Mouse (Mus musculus): ENCODE results near the gene Mrps7. TPM values are rescaled to one million over a fixed set of nuclear protein-coding genes. Genes with fewer than 3 reads are reported as not detected.

Mrps7 gene
- total RNA-seq, 2 experiments from 2014 or later = 50.3 to 63.7 TPM

DNA sequence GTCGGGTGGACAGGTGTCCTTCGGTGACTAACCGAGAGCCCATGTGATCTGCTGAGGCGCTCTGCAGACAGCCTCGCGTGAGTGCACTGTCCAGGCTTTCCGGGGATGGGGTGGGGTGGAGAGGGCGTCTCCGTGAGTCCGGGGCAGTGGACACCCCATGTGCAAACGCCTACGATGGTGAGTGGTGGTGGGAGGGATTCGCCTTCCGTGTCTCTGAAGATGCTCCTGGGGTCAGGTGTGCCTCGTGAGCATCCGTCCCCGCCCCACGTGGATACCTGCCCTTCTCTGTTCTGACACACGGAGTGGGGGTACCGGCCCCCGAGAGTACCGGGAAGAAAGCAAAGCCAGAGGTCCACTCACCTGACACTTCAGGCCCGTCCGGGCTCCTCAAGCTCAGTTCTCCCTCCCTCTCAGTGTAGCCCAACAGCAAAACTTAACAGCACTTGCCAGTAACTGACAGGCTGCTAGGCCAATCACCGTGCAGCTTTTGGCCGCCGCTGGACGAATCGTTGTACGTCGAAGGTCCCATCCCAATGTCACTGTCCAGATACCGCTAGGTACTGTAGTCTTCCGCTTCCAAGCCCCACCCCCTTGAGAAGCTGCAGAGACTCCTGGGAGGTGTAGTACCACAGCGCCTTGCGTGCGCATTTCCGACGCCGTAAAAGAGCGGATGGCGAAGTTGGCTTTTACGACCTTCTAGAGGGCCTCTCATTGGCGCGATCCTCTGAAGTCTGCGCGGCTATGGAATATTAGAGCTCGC lies 24.2 kb downstream of the Mrps7 start, which contains the start of gene Slc25a19:
Gene Slc25a19 (minus strand): TSS at position 591 of the 760 bp plus-strand sequence.
- ATAC-seq (replicated peaks; ENCODE audit: poor library complexity) = peak; percentile 91

GRCm38 (mm10) chr11:115628465-115629101 lies 24.9 kb downstream of the Mrps7 start:
- no peak for ATAC-seq (replicated peaks; ENCODE audit: poor library complexity)

DNA sequence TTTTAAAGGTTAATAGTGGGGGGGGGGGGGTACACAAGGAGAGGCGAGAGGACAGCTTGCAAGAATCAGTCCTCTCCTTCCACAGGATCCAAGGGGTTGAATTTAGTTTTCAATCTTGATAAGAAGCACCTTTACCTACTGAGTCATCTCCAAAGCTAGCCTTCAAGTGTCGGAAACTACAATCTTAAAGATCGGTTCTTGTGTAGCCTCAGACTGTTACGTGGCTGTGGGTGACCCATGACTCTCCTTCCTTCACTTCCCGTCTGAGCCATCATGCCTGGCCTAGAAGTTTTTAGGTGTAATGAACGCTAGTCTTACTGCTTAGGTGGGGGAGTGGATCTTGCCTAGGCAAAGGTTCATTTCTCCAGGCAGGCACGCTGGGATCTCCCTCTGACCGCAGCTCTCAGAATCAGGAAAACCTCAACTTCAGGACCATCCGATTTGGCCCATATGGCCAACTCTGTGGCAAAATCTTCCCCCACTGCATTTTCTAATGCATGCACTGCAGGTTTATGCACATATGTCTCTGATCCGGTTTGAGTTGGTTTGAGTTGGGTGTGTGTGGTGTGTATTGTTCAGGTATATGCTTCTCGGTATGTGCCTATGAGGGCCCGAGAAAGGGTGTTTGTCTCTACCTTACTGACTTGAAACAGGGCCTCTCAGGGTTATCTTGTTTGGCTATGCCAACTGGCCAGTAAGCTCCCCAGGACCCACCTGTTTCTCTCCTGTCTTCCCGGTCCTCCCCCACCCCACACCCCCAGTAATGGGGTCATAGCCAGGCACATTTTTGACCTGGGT lies 26.2 kb downstream of the Mrps7 start:
- ATAC-seq (replicated peaks; ENCODE audit: poor library complexity) = no peak

- peak; percentile 43 for ATAC-seq (replicated peaks; ENCODE audit: poor library complexity)
Measured at GRCm38 (mm10) chr11:115630532-115631504, 27.1 kb downstream of the Mrps7 start.

- 0 out of 2 replicates have a peak, but pooled peaks have one; percentile 20 for ATAC-seq (replicated peaks; ENCODE audit: poor library complexity)
Measured at GRCm38 (mm10) chr11:115631505-115631890, 27.8 kb downstream of the Mrps7 start.

DNA sequence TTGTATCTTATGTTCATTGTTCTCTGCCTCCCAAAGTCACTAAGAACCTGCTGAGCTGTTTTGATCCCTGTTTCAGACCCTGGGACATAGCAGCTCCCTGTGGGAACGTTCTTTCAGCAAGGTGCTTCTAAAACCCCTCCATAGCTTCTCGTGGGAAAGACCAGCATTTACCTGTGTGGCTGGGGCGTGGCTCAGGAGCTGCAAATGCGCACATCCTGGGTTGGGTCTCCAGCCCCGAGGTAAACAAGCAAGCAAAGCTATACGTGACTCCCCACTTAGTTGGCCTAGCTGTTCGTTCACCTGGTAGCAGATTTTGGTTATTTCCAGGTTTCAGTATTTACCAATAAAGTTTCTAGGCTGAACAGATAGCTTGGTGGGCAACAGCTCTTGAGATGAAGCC lies 28.5 kb downstream of the Mrps7 start:
- no peak for ATAC-seq (replicated peaks; ENCODE audit: poor library complexity)

GRCm38 (mm10) chr11:115632862-115633261 lies 29.1 kb downstream of the Mrps7 start:
- no peak for ATAC-seq (replicated peaks; ENCODE audit: poor library complexity)

DNA sequence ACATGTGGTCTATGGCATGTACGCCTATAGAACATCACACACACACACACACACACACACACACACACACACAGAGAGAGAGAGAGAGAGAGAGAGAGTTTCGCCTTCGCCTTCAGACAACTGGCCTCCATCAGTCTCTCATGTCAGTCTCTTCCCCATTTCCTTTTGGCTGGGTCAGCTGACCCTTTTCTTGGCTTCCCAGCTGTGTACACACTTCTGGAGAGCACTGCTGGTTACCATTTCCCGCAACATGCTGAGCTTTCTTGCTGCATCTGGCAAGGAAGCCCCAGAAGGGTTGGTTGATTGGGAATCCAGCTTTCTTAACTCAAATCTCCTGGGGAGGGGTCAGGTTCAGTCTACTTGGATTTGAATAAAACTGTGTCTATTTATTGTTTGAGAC lies 30.4 kb downstream of the Mrps7 start:
- no peak for ATAC-seq (replicated peaks; ENCODE audit: poor library complexity)

GRCm38 (mm10) chr11:115635041-115635440 lies 31.3 kb downstream of the Mrps7 start:
- no peak for ATAC-seq (replicated peaks; ENCODE audit: poor library complexity)

DNA sequence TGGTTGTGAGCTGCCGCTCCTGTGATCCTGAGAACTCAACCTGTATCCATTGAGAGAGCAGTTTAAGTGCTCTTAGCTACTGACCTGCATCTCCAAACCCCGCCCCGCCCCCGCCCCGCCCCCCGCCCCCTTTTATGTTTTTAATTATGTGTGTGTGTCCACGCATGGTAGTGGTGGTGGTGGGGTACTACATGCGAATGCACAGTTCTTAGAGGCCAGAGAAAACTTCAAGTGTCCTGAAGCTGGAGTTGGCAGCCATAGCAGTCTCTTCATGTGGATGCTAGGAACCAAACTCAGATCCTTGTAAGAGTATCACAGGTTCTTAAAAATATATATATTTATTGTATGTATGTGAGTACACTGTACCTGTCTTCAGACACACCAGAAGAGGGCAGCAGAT lies 31.8 kb downstream of the Mrps7 start:
- no peak for ATAC-seq (replicated peaks; ENCODE audit: poor library complexity)

- ATAC-seq (replicated peaks; ENCODE audit: poor library complexity) = no peak
Measured at GRCm38 (mm10) chr11:115636960-115637359, 33.2 kb downstream of the Mrps7 start.

- peak; percentile 57 for ATAC-seq (replicated peaks; ENCODE audit: poor library complexity)
Measured at GRCm38 (mm10) chr11:115638498-115639409, 35.0 kb downstream of the Mrps7 start.

DNA sequence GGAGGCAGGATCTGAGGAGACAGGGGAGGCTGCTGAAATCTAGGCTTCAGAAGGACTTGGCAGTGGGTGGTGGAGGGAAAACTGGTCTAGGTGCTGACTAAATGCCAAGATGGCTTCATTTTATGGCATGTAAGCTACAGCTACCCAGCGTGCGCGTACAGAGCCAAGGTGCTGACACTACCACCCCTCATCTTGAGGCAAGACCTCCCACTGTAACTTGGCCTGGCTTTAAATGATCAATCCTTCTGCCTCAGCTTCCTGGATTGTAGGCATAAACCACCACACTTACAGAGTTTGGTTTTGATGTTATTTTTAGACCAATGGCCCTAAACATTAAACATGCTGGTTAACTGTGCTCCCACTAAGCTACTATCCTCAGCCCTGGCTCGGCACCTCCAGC lies 35.8 kb downstream of the Mrps7 start:
- ATAC-seq (replicated peaks; ENCODE audit: poor library complexity) = no peak

GRCm38 (mm10) chr11:115640311-115640828 lies 36.6 kb downstream of the Mrps7 start:
- ATAC-seq (replicated peaks; ENCODE audit: poor library complexity) = no peak

DNA sequence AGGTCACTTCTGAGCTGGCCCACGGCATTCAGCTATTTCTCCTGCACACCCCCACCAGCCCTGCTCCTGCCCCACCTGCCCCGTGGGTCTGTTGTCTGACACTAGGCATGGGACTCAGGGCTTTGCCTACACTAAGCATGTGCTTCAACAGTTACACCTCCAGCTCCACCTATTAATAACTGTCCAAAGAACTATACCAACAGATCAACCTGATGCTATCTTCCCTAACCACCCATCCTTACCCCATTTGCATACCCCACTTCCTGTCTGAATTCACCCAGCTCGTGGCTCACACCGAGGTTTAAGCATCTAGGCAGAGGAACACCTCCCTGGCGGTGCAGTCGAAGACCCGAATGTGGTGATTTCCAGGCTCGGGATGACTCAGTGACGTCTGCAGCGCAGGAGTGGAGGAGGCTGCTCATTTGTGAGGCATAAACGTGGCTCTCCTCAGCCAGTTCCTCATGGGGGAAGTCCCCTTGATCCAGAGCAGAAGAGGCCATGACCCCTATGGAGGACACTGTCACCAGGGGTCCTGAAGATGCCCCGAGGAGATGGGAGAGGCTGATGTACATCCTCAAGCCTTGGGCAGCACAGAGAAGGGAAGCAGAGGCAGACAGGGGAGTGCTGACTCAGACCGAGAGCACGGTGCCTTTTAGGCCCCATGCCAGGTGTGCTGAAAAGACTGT lies 37.4 kb downstream of the Mrps7 start:
- ATAC-seq (replicated peaks; ENCODE audit: poor library complexity) = peak; percentile 56

GRCm38 (mm10) chr11:115641664-115642036 lies 37.9 kb downstream of the Mrps7 start:
- ATAC-seq (replicated peaks; ENCODE audit: poor library complexity) = 0 out of 2 replicates have a peak, but pooled peaks have one; percentile 2

DNA sequence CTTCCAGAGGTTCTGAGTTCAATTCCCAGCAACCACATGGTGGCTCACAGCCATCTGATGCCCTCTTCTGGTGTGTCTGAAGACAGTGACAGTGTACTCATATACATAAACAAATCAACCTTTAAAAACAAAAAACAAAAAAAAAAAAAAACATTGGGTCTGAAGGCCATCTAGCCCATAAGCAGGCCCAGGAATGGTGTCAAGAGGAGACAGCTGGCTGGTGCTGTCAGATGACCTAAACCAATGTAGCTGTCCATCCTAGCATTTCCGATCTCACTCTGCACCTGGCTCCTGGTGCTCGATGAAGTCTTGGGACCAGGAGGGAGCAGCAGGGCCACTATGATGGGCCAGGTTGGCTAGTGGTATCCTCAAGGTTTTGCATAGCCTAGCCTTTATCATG lies 39.0 kb downstream of the Mrps7 start:
- ATAC-seq (replicated peaks; ENCODE audit: poor library complexity) = no peak

DNA sequence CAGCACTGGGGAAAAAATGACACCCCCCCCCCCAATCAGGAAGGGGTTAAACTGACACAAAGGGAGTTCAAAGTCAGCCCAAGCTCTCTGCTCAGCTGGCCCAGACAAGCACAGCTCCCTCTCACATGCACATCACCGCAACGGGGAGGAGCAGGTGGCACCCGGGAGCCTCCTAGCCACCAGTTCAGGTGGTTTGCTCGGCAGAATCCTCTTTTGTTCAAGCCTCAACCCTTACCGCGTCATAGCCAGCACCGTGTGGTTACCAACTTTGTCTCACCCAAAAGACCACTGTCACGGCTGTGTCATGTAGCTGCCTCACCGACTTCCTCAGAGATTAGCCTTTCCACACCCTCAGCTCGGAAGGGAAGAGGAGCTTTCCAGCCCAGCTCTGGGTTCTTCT lies 39.5 kb downstream of the Mrps7 start:
- ATAC-seq (replicated peaks; ENCODE audit: poor library complexity) = 0 out of 2 replicates have a peak, but pooled peaks have one; percentile 15

All from megakaryocyte progenitor cell, adult 5-6 weeks (primary cell).